In the genomic region with DNA sequence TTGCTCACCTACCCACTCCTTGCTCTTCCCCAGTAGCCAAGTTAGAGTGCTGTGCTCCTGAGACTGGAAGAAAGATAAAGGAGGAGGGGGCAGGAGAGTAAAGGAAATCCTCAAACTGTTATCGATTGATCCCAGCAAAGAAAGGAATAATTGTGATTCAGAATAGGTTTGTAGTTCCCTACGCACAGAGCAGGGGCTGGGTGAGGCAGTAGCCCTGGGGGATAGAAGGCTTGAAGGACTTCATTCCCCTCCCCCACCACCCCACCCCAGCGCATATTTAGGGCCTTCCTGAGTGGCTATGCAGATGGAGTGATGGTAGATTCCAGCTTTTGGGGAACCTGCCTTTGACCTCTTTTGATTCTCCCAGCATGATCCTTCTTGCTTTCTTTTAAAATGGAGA, we compare ENCODE assay signal across 22 mouse cellular contexts. TPM values are rescaled to one million over a fixed set of nuclear protein-coding genes. Genes with fewer than 3 reads are reported as not detected.
"Had no signal": no experiment of that assay in that cellular context is flagged by ENCODE, and none has a peak within 500 bp of the region (broad histone marks: within the 10 kb centered on the region; RNA-seq: fewer than 3 reads in every experiment).

No protein-coding gene starts in this region.

- H3K27me3 ChIP-seq: lung, embryonic 15.5 days; megakaryocyte, embryonic 14.5 days; midbrain, embryonic 13.5 days; neural tube, embryonic 13.5 days; neural tube, embryonic 15.5 days had no signal

- H3K36me3 ChIP-seq: lung, embryonic 15.5 days; midbrain, embryonic 13.5 days; neural tube, embryonic 13.5 days; neural tube, embryonic 15.5 days had no signal

- H3K9me3 ChIP-seq: lung, embryonic 15.5 days; megakaryocyte, embryonic 14.5 days; midbrain, embryonic 13.5 days; neural tube, embryonic 13.5 days; neural tube, embryonic 15.5 days had no signal

- ATAC-seq: liver, postnatal 0 days; lung, postnatal 0 days; midbrain, embryonic 13.5 days; midbrain, embryonic 16.5 days had no signal

- DNase-seq: liver, postnatal 0 days; lung, adult 2 months; lung, postnatal 14 days; lung, postnatal 36 days; retina, postnatal 1 day; right cerebral cortex, adult 18-20 months; right cerebral cortex, postnatal 25 days; right cerebral cortex, postnatal 4 days; spleen, adult 18-20 months; thymus, adult 18-20 months; thymus, postnatal 14 days; thymus, postnatal 36 days had no signal

- H3K4me1 ChIP-seq: lung, embryonic 15.5 days; megakaryocyte, embryonic 14.5 days; neural tube, embryonic 13.5 days; neural tube, embryonic 15.5 days had no signal

- H3K4me3 ChIP-seq: lung, embryonic 15.5 days; megakaryocyte, embryonic 14.5 days; midbrain, embryonic 13.5 days; myocyte; neural tube, embryonic 13.5 days; neural tube, embryonic 15.5 days had no signal

- H3K27ac ChIP-seq: lung, embryonic 15.5 days; macrophage; midbrain, embryonic 13.5 days; neural tube, embryonic 13.5 days; neural tube, embryonic 15.5 days had no signal

- H3K4me2 ChIP-seq: lung, embryonic 15.5 days; midbrain, embryonic 13.5 days; neural tube, embryonic 13.5 days; neural tube, embryonic 15.5 days had no signal

- H3K9ac ChIP-seq: liver, postnatal 0 days; lung, embryonic 15.5 days; midbrain, embryonic 13.5 days; neural tube, embryonic 13.5 days; neural tube, embryonic 15.5 days had no signal

RNA-seq across cellular contexts. Expression of a gene that starts 5.5 kb away (rescaled TPM):
- total RNA-seq: megakaryocyte progenitor cell, adult 5-6 weeks had no signal
